Mouse (Mus musculus): ENCODE measurements around the gene Lum. TPM values are rescaled to one million over a fixed set of nuclear protein-coding genes. Genes with fewer than 3 reads are reported as not detected.
A peak's percentile ranks its signal among the peaks of the same experiment; 100 is the strongest.

Gene Lum
- polyA plus RNA-seq (2011; ENCODE audit: insufficient read length, low read depth, missing spikeins), result 24.9 and 156 TPM in 2 replicates

DNA sequence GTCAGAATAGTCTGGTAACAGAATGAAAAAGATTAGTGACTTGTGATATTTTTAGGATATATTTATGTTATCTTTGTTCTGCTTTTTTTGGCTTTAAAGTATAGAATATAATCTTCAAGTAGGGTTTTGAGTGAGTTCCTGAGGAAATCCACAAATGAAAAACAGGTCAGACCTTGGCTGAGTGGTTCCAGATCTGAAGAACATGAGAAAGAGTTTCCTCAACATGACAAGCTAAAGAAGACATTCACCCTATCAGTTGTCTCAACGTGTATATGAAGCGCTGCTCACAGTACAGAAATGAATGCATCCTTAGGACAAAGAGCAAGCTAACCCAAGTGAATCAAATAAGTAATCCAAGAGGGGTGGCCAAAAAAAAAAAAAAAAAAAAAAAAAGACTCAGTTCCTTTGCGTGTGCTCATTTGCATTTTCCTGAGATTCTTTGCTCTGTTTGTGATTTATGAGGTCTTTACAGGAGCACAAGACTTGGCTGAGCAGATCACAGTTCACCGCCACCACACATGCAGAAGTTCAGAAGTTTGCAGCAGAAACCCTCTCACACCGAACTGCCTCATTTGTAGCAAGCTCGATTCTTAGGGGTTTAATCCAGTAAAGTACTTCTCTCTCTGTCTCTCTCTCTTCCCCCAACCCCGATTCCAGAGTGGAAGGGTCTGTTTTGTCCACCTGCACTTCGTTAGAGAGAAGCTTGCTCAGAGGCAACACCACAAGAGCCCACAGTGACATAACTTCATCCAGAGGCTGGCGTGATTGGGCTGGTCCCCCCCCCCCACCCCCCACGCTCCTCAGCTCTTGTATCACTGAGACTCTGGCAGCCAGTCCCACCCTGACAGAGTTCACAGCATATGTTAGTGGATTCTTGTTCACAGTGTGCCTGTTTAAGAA, at the start of gene Lum:
Gene Lum, plus strand, starts transcription at position 172 of the 900 bp plus-strand sequence.
- Histone ChIP-seq H3K27ac (ENCODE audit: insufficient read depth, low read length) (peak within 1 kb of the TSS; percentile 70; the same call in 1 of the 2 replicates), H3K4me3 (ENCODE audit: insufficient read depth, low read length) (no peak within 1 kb of the TSS), H3K4me1 (ENCODE audit: control insufficient read depth, insufficient read depth, low read length) (no peaks in the 10 kb centered on the region)
- no peak for TF ChIP-seq CTCF (IDR thresholded peaks at IDR 0.05; ENCODE audit: borderline replicate concordance, insufficient read depth, low read length)

DNA sequence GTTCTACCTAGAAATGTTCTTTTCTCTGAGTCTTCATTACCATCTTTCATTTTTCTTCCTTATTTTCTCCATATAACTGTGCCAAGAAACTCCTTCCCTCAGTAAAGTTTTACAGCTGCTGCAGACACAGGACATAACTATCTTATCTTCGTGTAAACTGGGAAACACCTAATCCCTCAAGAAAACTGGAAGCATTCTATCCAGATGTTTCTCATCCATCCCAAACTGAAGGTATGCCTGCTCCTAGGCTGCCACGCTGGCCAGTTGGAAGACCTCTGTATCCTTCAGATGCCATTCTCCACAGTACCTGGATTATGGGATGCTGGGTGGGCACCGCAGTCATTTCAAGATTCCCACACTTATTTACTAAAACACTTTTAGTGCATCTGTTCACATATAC, 41.6 kb upstream of the Lum start:
- H3K27ac ChIP-seq (ENCODE audit: insufficient read depth, low read length), result no peak overlapping the region
- no peaks in the 10 kb centered on the region for H3K4me1 ChIP-seq (ENCODE audit: control insufficient read depth, insufficient read depth, low read length)
- H3K4me3 ChIP-seq (ENCODE audit: insufficient read depth, low read length), result no peak overlapping the region
- TF ChIP-seq POLR2A (IDR thresholded peaks at IDR 0.05; ENCODE audit: low read depth, low read length) (no peak), CTCF (IDR thresholded peaks at IDR 0.05; ENCODE audit: borderline replicate concordance, insufficient read depth, low read length) (no peak)

DNA sequence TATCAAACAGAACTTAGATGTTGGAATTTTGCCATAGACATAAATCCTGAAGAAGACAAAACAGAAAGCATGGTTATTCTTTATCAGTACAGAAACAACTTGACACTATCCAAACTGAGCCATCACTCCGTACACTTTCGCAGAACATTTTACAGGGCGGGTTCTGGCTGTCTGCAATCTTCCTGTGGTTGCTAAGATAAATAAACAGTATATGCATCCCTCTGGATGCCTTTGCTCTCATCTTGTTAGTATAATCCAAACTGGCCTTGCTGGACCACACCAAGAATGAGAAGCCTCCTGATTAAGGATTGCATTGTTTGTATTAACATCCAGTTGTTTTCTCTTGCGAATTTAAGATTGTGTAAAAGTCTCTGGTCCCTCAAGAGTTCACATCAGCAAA, 29.2 kb upstream of the Lum start:
- Histone ChIP-seq H3K4me1 (ENCODE audit: control insufficient read depth, insufficient read depth, low read length) (0 out of 2 replicates have a peak, but pooled peaks cover 5% of the 10 kb centered on the region), H3K27ac (ENCODE audit: insufficient read depth, low read length) (0 out of 2 replicates have a peak overlapping the region, but pooled peaks have one; percentile 20), H3K4me3 (ENCODE audit: insufficient read depth, low read length) (no peak overlapping the region)
- TF ChIP-seq CTCF (IDR thresholded peaks at IDR 0.05; ENCODE audit: borderline replicate concordance, insufficient read depth, low read length), result no peak
- TF ChIP-seq POLR2A (IDR thresholded peaks at IDR 0.05; ENCODE audit: low read depth, low read length), result no peak

DNA sequence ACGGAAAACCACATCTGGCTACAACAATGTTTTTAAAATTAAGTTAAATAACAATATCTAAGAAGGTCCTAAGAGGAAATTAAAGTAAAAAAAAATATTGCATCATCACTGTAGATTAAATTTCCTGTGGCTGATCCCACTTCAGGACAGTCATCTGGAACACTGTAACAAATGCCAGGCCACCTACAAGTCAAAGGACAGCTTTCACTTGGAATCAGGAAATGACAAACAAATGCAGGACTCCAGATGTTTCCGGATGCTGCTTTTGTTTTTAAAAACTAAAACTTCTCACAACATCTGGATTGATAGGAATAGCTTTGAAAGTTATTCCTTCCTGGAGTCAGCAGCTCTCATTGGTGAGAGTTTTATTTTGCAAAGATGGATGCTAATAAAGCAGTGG, 28.0 kb upstream of the Lum start:
- H3K27ac ChIP-seq (ENCODE audit: insufficient read depth, low read length), result peak overlapping the region; percentile 87
- no peak for TF ChIP-seq POLR2A (IDR thresholded peaks at IDR 0.05; ENCODE audit: low read depth, low read length)
- no peak for TF ChIP-seq CTCF (IDR thresholded peaks at IDR 0.05; ENCODE audit: borderline replicate concordance, insufficient read depth, low read length)

DNA sequence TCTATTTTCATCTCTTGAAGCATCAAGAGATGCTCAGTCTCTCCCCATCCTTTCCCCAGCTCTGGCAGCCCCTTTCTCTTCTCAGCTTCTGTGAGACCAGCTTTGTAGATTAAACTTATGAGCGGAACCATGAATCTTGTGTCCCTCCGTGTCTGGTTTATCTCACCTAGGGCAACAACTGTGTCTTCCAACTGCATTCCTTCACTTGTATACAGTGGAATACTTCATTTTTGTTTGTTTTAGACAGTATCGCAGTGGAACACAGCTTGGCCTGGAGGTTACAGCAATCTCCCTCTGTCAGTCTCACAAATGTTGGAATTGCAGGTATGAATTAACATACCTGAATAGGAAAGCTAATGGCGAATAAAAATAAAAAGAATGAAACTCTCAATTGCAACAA, 26.7 kb upstream of the Lum start:
- no peak overlapping the region for H3K4me3 ChIP-seq (ENCODE audit: insufficient read depth, low read length)
- H3K4me1 ChIP-seq (ENCODE audit: control insufficient read depth, insufficient read depth, low read length), result 0 out of 2 replicates have a peak, but pooled peaks cover 5% of the 10 kb centered on the region
- no peak overlapping the region for H3K27ac ChIP-seq (ENCODE audit: insufficient read depth, low read length)
- TF ChIP-seq POLR2A (IDR thresholded peaks at IDR 0.05; ENCODE audit: low read depth, low read length) (no peak), CTCF (IDR thresholded peaks at IDR 0.05; ENCODE audit: borderline replicate concordance, insufficient read depth, low read length) (no peak)

More for the DNA sequence above, 28.0 kb upstream of the Lum start:
- Histone ChIP-seq H3K4me1 (ENCODE audit: control insufficient read depth, insufficient read depth, low read length) (0 out of 2 replicates have a peak, but pooled peaks cover 5% of the 10 kb centered on the region), H3K4me3 (ENCODE audit: insufficient read depth, low read length) (no peak overlapping the region)

DNA sequence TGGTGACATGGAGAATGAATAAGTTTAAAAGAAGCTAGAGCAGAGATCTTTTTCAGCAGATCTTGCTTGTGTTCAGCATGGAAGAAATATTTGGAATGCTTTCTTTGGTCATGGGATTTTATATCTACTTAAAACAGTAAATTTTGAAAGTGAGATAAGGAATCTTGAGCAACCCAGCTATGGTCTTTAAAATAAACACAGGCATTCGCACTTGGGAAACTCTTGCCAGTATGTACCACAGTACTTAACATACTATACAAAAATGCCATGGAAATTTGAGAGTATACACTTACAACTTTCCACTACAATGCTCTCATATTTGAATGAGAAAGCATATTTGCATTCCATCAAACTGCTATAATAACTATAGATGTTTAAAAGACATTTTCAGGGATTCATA, 17.2 kb upstream of the Lum start:
- Histone ChIP-seq H3K27ac (ENCODE audit: insufficient read depth, low read length) (peak overlapping the region; percentile 46), H3K4me3 (ENCODE audit: insufficient read depth, low read length) (no peak overlapping the region), H3K4me1 (ENCODE audit: control insufficient read depth, insufficient read depth, low read length) (no peaks in the 10 kb centered on the region)
- TF ChIP-seq CTCF (IDR thresholded peaks at IDR 0.05; ENCODE audit: borderline replicate concordance, insufficient read depth, low read length) (no peak), POLR2A (IDR thresholded peaks at IDR 0.05; ENCODE audit: low read depth, low read length) (no peak)

DNA sequence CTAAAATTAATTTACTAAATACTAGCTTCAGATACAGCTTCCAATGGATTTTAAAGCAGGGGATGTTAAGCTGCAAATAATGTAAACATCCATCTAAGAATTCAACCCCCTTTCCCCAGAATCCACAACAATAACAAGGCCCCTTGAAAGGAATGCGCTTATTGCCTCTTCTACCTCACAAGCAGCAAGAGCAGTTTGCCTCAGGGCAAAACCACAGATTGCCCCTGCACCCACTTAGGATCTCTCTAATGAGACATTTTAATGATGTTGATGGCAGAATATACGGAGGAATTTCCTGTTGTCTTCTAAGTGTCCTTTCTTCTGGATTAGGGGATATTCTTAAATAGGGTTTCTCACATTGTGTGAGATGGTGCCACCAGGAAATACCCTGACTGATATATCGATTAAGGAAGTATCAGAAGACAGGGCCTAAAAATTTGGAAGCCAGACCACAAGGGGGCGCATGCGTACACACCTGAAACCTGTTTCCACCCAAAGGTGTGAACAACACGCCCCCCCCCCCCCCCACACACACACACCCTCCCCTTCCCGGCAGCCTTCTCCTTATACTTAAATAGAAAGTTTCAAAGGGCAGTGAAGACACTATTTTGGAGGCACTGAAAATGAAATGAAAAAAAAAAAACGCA, 2.7 kb downstream of the Lum start:
- no peak overlapping the region for H3K4me3 ChIP-seq (ENCODE audit: insufficient read depth, low read length)
- H3K4me1 ChIP-seq (ENCODE audit: control insufficient read depth, insufficient read depth, low read length), result no peaks in the 10 kb centered on the region
- TF ChIP-seq CTCF (IDR thresholded peaks at IDR 0.05; ENCODE audit: borderline replicate concordance, insufficient read depth, low read length) (no peak), POLR2A (IDR thresholded peaks at IDR 0.05; ENCODE audit: low read depth, low read length) (no peak)
- no peak overlapping the region for H3K27ac ChIP-seq (ENCODE audit: insufficient read depth, low read length)

DNA sequence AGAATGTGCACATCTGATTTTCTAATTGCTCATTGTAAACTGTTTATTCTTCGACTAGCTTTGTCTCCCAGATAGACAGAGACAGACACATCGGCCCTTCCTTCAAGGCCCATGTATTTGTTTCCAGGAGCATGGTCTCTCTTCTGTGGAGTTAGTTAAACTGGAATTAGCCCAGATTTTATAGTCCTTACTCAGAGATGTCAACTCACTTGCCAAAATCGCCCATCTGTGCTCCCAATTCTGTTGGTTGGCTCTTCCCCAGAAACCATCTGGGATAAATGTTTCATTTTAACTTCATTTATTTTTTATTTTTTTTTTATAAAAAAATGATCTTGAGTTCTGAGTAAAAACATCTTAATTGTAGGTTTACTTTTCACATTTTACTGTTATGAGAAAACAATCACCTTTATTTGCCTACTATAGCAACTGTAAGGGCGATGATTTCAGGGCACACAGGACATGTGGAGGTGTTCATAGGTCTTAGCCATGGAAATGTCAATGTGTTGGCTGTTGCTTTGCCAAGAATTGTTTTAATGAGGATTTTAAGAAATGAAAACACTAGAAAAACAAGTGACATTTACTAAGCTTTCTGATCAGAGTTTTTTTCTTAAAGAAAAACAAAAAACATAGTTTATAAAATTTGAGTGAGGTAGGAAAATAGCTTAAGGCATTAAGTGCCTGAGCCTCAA, 17.8 kb downstream of the Lum start:
- TF ChIP-seq POLR2A (IDR thresholded peaks at IDR 0.05; ENCODE audit: low read depth, low read length), result no peak
- TF ChIP-seq CTCF (IDR thresholded peaks at IDR 0.05; ENCODE audit: borderline replicate concordance, insufficient read depth, low read length), result no peak
- Histone ChIP-seq H3K4me1 (ENCODE audit: control insufficient read depth, insufficient read depth, low read length) (no peaks in the 10 kb centered on the region), H3K27ac (ENCODE audit: insufficient read depth, low read length) (peak overlapping the region; percentile 65; the same call in 1 of the 2 replicates)

DNA sequence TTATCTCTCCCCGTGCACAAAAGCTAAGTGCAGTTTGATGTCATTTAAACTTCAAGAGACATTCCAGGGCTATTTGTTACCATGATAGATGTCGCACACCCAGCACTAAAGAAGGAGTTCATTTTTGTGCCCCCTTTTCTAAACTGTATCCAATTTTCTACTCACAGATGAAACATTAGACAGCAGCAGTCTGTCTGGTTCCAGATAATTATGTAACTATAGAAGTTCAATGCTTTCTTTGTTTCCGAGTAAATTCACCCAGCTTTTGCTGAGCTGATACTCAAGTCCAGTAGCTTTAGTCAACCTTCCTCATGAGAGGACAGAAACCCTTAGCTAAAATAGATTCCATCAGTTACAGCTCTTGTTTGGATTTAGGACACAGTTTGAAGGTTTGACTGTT, 19.2 kb downstream of the Lum start:
- H3K4me3 ChIP-seq (ENCODE audit: insufficient read depth, low read length), result no peak overlapping the region
- H3K4me1 ChIP-seq (ENCODE audit: control insufficient read depth, insufficient read depth, low read length), result no peaks in the 10 kb centered on the region
- TF ChIP-seq CTCF (IDR thresholded peaks at IDR 0.05; ENCODE audit: borderline replicate concordance, insufficient read depth, low read length) (no peak), POLR2A (IDR thresholded peaks at IDR 0.05; ENCODE audit: low read depth, low read length) (no peak)
- no peak overlapping the region for H3K27ac ChIP-seq (ENCODE audit: insufficient read depth, low read length)

More for the DNA sequence above, 17.8 kb downstream of the Lum start:
- no peak overlapping the region for H3K4me3 ChIP-seq (ENCODE audit: insufficient read depth, low read length)
